Mouse (Mus musculus) thymus, postnatal 25 days (tissue): ENCODE data around the gene Snx10.
A peak's percentile ranks its signal among the peaks of the same experiment; 100 is the strongest.

Experiments
- DNase-seq: peaks from one replicate; pipeline ENCODE4 v3.0.0; 2022

The Snx10 gene

GRCm38 (mm10) chr6:51591844-51592243, 68.1 kb downstream of the Snx10 start:
- DNase-seq = no peak

- DNase-seq = peak; percentile 89
Measured at GRCm38 (mm10) chr6:51592356-51593115, 68.8 kb downstream of the Snx10 start.

GRCm38 (mm10) chr6:51593446-51594035, 69.8 kb downstream of the Snx10 start:
- DNase-seq = no peak

- DNase-seq = no peak
Measured at GRCm38 (mm10) chr6:51594516-51594915, 70.8 kb downstream of the Snx10 start.

GRCm38 (mm10) chr6:51598058-51598457, 74.4 kb downstream of the Snx10 start:
- DNase-seq = no peak

GRCm38 (mm10) chr6:51600412-51600811, 76.7 kb downstream of the Snx10 start:
- DNase-seq = no peak

GRCm38 (mm10) chr6:51602341-51602740, 78.6 kb downstream of the Snx10 start:
- no peak for DNase-seq

- DNase-seq = no peak
Measured at GRCm38 (mm10) chr6:51603691-51604090, 80.0 kb downstream of the Snx10 start.

- DNase-seq = no peak
Measured at GRCm38 (mm10) chr6:51606245-51606644, 82.5 kb downstream of the Snx10 start.

- no peak for DNase-seq
Measured at GRCm38 (mm10) chr6:51606803-51607202, 83.1 kb downstream of the Snx10 start.

- no peak for DNase-seq
Measured at GRCm38 (mm10) chr6:51611621-51612020, 87.9 kb downstream of the Snx10 start.

GRCm38 (mm10) chr6:51612371-51613051, 88.8 kb downstream of the Snx10 start:
- DNase-seq = peak; percentile 34

GRCm38 (mm10) chr6:51613661-51614060, 90.0 kb downstream of the Snx10 start:
- DNase-seq = no peak

GRCm38 (mm10) chr6:51626843-51627242, 103.1 kb downstream of the Snx10 start:
- DNase-seq = no peak

- no peak for DNase-seq
Measured at GRCm38 (mm10) chr6:51629671-51630070, 106.0 kb downstream of the Snx10 start.

GRCm38 (mm10) chr6:51630184-51630583, 106.5 kb downstream of the Snx10 start:
- no peak for DNase-seq

- no peak for DNase-seq
Measured at GRCm38 (mm10) chr6:51632928-51633662, 109.4 kb downstream of the Snx10 start.

GRCm38 (mm10) chr6:51633663-51634362, 110.1 kb downstream of the Snx10 start:
- peak; percentile 8 for DNase-seq

GRCm38 (mm10) chr6:51636019-51636568, 112.4 kb downstream of the Snx10 start:
- peak; percentile 15 for DNase-seq
